Mouse (Mus musculus): Measurements from ENCODE around the gene Cyfip2. TPM values are rescaled to one million over a fixed set of nuclear protein-coding genes. Genes with fewer than 3 reads are reported as not detected.
A peak's percentile ranks its signal among the peaks of the same experiment; 100 is the strongest.

Gene Cyfip2
- polyA plus RNA-seq, 1 experiment from 2014 or later: 65.1 TPM

GRCm38 (mm10) chr11:46265031-46265786 lies 47.5 kb downstream of the Cyfip2 start:
- H3K9me3 ChIP-seq (replicated peaks): no peaks in the 10 kb centered on the region
- no peaks in the 10 kb centered on the region for H3K4me1 ChIP-seq
- no peak overlapping the region for H3K27ac ChIP-seq
- H3K36me3 ChIP-seq: peaks cover 83% of the 10 kb centered on the region
- ATAC-seq (ENCODE audit: low FRiP score): no peak
- H3K4me3 ChIP-seq: no peak overlapping the region
- no peaks in the 10 kb centered on the region for H3K27me3 ChIP-seq
- H3K4me2 ChIP-seq (replicated peaks): no peak overlapping the region
- no peak overlapping the region for H3K9ac ChIP-seq
- WGBS: 90% methylated on average over 11 of the region's 11 CpGs

DNA sequence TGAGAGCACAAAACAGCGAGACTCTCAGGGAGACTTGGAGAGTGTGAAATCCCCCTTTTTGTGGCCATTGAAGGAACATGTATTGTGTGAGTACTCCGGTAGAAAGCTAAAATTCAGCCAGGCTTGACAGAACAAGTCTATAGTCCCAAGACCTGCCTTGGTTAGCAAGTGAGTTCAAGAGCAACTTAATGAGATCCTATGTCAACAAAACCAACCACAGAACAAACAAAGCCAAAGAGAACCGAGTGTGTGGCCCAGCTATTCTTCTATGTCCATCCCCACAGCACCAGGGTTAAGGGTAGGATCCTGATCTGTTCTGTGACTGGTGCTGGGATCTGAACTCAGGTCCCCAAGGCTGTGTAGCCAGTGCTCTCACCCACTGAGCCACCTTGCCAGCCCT lies 48.1 kb downstream of the Cyfip2 start:
- Histone ChIP-seq H3K9me3 (replicated peaks) (no peaks in the 10 kb centered on the region), H3K9ac (no peak overlapping the region), H3K4me3 (no peak overlapping the region), H3K27ac (no peak overlapping the region), H3K4me1 (no peaks in the 10 kb centered on the region), H3K27me3 (no peaks in the 10 kb centered on the region), H3K4me2 (replicated peaks) (no peak overlapping the region), H3K36me3 (peaks cover 85% of the 10 kb centered on the region)
- 74% methylated on average over 3 of the region's 3 CpGs for WGBS
- ATAC-seq (ENCODE audit: low FRiP score): no peak

DNA sequence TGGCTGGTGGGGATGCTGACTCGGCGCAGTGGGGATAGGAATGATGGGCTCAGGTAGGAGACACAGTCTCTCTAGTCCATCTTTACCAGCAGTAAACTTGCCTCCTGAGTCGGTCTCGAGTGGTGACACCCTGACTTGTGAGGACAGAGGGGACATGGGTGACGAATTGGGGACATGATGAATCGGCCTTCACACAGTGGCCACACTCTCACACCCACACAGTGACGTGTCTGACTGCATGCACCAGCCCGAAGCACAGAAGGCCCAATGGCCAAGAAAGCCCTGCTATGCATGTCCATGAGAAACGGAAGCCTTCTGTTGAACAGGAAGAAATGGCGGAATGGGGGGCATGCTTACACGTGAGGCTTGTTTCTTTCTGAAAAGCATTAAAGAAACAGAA lies 49.4 kb downstream of the Cyfip2 start:
- H3K27me3 ChIP-seq: no peaks in the 10 kb centered on the region
- H3K9me3 ChIP-seq (replicated peaks): no peaks in the 10 kb centered on the region
- H3K36me3 ChIP-seq: peaks cover 84% of the 10 kb centered on the region
- ATAC-seq (ENCODE audit: low FRiP score): no peak
- H3K4me2 ChIP-seq (replicated peaks): no peak overlapping the region
- no peak overlapping the region for H3K4me3 ChIP-seq
- H3K9ac ChIP-seq: no peak overlapping the region
- H3K4me1 ChIP-seq: no peaks in the 10 kb centered on the region
- no peak overlapping the region for H3K27ac ChIP-seq
- 91% methylated on average over 11 of the region's 11 CpGs for WGBS

DNA sequence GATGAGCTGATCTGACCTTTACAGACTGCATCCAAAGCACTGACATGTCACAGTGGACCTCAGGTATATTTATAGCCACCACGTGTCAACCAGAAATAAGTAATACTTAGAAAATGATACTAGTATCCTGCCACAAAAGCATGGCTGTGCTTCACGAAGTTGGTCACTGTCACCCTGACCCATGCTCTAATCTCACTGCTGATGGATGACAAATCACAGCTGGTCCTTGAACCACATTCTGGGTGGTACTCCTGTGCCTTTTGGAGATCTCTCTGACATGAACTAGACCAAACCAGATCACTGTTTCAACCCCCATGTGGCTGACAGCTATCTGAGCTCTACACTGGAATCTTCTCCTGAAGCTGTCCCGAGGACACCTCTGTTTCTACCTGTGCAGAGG lies 49.8 kb downstream of the Cyfip2 start:
- 0 out of 2 replicates have a peak, but pooled peaks cover 1% of the 10 kb centered on the region for H3K9me3 ChIP-seq (replicated peaks)
- H3K9ac ChIP-seq: no peak overlapping the region
- ATAC-seq (ENCODE audit: low FRiP score): no peak
- no peak overlapping the region for H3K27ac ChIP-seq
- no peaks in the 10 kb centered on the region for H3K27me3 ChIP-seq
- no peaks in the 10 kb centered on the region for H3K4me1 ChIP-seq
- WGBS: 81% methylated on average over 3 of the region's 3 CpGs
- peaks cover 86% of the 10 kb centered on the region for H3K36me3 ChIP-seq
- H3K4me3 ChIP-seq: no peak overlapping the region
- H3K4me2 ChIP-seq (replicated peaks): no peak overlapping the region

GRCm38 (mm10) chr11:46258749-46259148 lies 53.9 kb downstream of the Cyfip2 start:
- 91% methylated on average over 8 of the region's 8 CpGs for WGBS
- no peak overlapping the region for H3K4me3 ChIP-seq
- no peak overlapping the region for H3K27ac ChIP-seq
- H3K4me1 ChIP-seq: no peaks in the 10 kb centered on the region
- H3K9me3 ChIP-seq (replicated peaks): 0 out of 2 replicates have a peak, but pooled peaks cover 4% of the 10 kb centered on the region
- H3K4me2 ChIP-seq (replicated peaks): no peak overlapping the region
- no peak overlapping the region for H3K9ac ChIP-seq
- no peaks in the 10 kb centered on the region for H3K27me3 ChIP-seq
- peaks cover 80% of the 10 kb centered on the region for H3K36me3 ChIP-seq
- no peak for ATAC-seq (ENCODE audit: low FRiP score)

DNA sequence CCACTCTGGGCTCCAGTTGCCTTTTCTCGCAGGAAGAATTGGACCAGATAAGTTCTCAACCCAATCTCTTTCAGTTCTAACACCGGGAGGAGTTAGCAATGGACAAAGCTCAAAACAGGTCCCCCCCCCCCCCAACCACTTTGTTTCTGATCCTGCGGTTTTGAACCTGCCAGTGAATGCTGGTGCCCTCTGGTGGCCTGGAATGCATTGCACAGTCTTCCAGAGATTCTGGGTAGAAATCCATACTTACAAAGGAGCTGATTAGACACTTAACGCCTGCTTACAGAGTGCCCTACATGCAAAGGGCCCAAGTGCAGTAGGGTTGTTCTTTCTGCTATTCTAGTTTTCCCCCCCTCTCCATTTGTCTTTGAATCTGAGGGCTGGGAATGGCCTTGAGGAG lies 54.5 kb downstream of the Cyfip2 start:
- Histone ChIP-seq H3K27ac (no peak overlapping the region), H3K4me2 (replicated peaks) (no peak overlapping the region), H3K36me3 (peaks cover 80% of the 10 kb centered on the region), H3K9ac (no peak overlapping the region), H3K9me3 (replicated peaks) (0 out of 2 replicates have a peak, but pooled peaks cover 4% of the 10 kb centered on the region), H3K4me3 (no peak overlapping the region), H3K4me1 (no peaks in the 10 kb centered on the region), H3K27me3 (no peaks in the 10 kb centered on the region)
- no peak for ATAC-seq (ENCODE audit: low FRiP score)
- 74% methylated on average over 4 of the region's 4 CpGs for WGBS

DNA sequence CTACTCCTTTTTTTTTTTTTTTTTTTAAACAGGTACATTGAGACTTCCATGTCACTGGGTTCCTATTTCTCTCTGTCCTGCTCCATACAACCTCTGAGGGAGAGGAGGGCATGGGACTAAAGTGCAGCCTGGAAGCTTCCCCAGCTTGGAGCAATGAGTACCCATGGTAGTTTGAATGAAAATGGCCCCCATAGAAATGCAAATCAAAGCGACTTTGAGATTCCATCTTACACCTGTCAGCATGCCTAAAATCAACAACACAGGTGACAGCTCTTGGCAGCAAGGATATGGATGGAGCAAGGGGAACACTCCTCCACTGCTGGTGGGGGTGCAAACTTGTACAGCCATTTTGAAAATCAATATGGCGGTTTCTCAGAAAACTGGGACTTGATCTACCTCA lies 57.4 kb downstream of the Cyfip2 start:
- Histone ChIP-seq H3K4me3 (no peak overlapping the region), H3K36me3 (peaks cover 70% of the 10 kb centered on the region), H3K4me2 (replicated peaks) (no peak overlapping the region), H3K9ac (no peak overlapping the region), H3K27ac (no peak overlapping the region), H3K4me1 (no peaks in the 10 kb centered on the region), H3K9me3 (replicated peaks) (0 out of 2 replicates have a peak, but pooled peaks cover 4% of the 10 kb centered on the region), H3K27me3 (no peaks in the 10 kb centered on the region)
- no peak for ATAC-seq (ENCODE audit: low FRiP score)
- 86% methylated on average over 2 of the region's 2 CpGs for WGBS

DNA sequence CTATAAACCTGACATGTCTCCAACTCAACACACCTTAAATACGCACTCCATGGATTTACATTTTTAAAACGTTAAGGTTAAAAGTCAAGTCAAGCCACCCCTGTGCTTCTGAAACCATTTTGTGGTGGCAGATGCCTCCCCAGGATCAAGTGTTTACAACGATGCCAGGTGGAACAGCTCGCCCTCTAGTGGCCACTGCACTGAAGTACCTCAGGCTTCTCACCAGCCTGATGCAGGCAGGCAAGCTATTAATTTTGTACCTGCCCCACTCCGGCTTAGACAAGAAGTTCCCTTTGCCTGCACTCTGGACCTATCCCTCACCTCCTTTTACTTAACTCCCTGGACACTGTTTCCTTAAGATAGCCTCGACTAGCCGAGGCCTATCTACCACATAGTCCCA lies 60.7 kb downstream of the Cyfip2 start:
- no peak overlapping the region for H3K9ac ChIP-seq
- no peak overlapping the region for H3K27ac ChIP-seq
- 0 out of 2 replicates have a peak, but pooled peaks have one; percentile 43 for ATAC-seq (ENCODE audit: low FRiP score)
- peaks cover 73% of the 10 kb centered on the region for H3K36me3 ChIP-seq
- H3K9me3 ChIP-seq (replicated peaks): no peaks in the 10 kb centered on the region
- no peak overlapping the region for H3K4me3 ChIP-seq
- H3K4me2 ChIP-seq (replicated peaks): no peak overlapping the region
- no peaks in the 10 kb centered on the region for H3K4me1 ChIP-seq
- WGBS: 31% methylated on average over 7 of the region's 7 CpGs
- no peaks in the 10 kb centered on the region for H3K27me3 ChIP-seq

- H3K9me3 ChIP-seq (replicated peaks): no peaks in the 10 kb centered on the region
- no peak overlapping the region for H3K9ac ChIP-seq
- no peak overlapping the region for H3K4me3 ChIP-seq
- H3K4me2 ChIP-seq (replicated peaks): no peak overlapping the region
- no peaks in the 10 kb centered on the region for H3K4me1 ChIP-seq
- ATAC-seq (ENCODE audit: low FRiP score): no peak
- peaks cover 67% of the 10 kb centered on the region for H3K36me3 ChIP-seq
- WGBS: 88% methylated on average over 3 of the region's 3 CpGs
- no peaks in the 10 kb centered on the region for H3K27me3 ChIP-seq
- H3K27ac ChIP-seq: no peak overlapping the region
Measured at GRCm38 (mm10) chr11:46248352-46248751, 64.3 kb downstream of the Cyfip2 start.

- Histone ChIP-seq H3K9ac (no peak overlapping the region), H3K4me1 (no peaks in the 10 kb centered on the region), H3K36me3 (peaks cover 67% of the 10 kb centered on the region), H3K4me3 (no peak overlapping the region), H3K27ac (no peak overlapping the region), H3K4me2 (replicated peaks) (no peak overlapping the region), H3K9me3 (replicated peaks) (no peaks in the 10 kb centered on the region), H3K27me3 (no peaks in the 10 kb centered on the region)
- no peak for ATAC-seq (ENCODE audit: low FRiP score)
- 85% methylated on average over 7 of the region's 7 CpGs for WGBS
Measured at GRCm38 (mm10) chr11:46246393-46246792, 66.3 kb downstream of the Cyfip2 start.

GRCm38 (mm10) chr11:46245926-46246325 lies 66.7 kb downstream of the Cyfip2 start:
- H3K9me3 ChIP-seq (replicated peaks): no peaks in the 10 kb centered on the region
- H3K4me1 ChIP-seq: no peaks in the 10 kb centered on the region
- no peak overlapping the region for H3K4me2 ChIP-seq (replicated peaks)
- H3K27ac ChIP-seq: no peak overlapping the region
- H3K4me3 ChIP-seq: no peak overlapping the region
- WGBS: 84% methylated on average over 8 of the region's 8 CpGs
- no peaks in the 10 kb centered on the region for H3K27me3 ChIP-seq
- peaks cover 69% of the 10 kb centered on the region for H3K36me3 ChIP-seq
- no peak for ATAC-seq (ENCODE audit: low FRiP score)
- no peak overlapping the region for H3K9ac ChIP-seq

- Histone ChIP-seq H3K27ac (no peak overlapping the region), H3K4me3 (no peak overlapping the region)
- WGBS: 88% methylated on average over 23 of the region's 23 CpGs
Measured at GRCm38 (mm10) chr11:46244731-46245604, 67.7 kb downstream of the Cyfip2 start.

More at GRCm38 (mm10) chr11:46244731-46245604, 67.7 kb downstream of the Cyfip2 start:
- H3K4me1 ChIP-seq: no peaks in the 10 kb centered on the region
- H3K4me2 ChIP-seq (replicated peaks): no peak overlapping the region
- no peak for ATAC-seq (ENCODE audit: low FRiP score)
- no peaks in the 10 kb centered on the region for H3K27me3 ChIP-seq
- peaks cover 69% of the 10 kb centered on the region for H3K36me3 ChIP-seq
- no peaks in the 10 kb centered on the region for H3K9me3 ChIP-seq (replicated peaks)
- no peak overlapping the region for H3K9ac ChIP-seq
